Mouse (Mus musculus) MEL (cell line): ENCODE measurements around the gene Evi2a.

Source experiments
- BHLHE40 ChIP-seq: IDR thresholded peaks from 2 replicates; pipeline ENCODE4 v1.6.1; 2012; ENCODE audit warnings: low read depth, mild to moderate bottlenecking, inconsistent platforms, low read length, improper control_type of control experiment, borderline replicate concordance
- CTCF ChIP-seq, 3 experiments: IDR thresholded peaks in 2 of 3; conservative IDR thresholded peaks in 1 of 3; 2 replicates each; pipeline ENCODE4 v1.5.1; 2011 to 2012; ENCODE audit warnings: low read length in 3 of 3, low read depth in 2 of 3, mild to moderate bottlenecking in 2 of 3, improper control_type of control experiment in 1 of 3, inconsistent platforms in 1 of 3, mixed read lengths in 1 of 3, moderate library complexity in 1 of 3; ENCODE audit not compliant: control insufficient read depth in 1 of 3, insufficient read depth in 1 of 3, poor library complexity in 1 of 3, severe bottlenecking in 1 of 3
- EP300 ChIP-seq, 2 experiments: IDR thresholded peaks; 2 replicates each; pipeline ENCODE4 v1.6.1; 2011; ENCODE audit warnings: improper control_type of control experiment in 2 of 2, low read length in 2 of 2, low read depth in 1 of 2, mild to moderate bottlenecking in 1 of 2
- ETS1 ChIP-seq: IDR thresholded peaks from 2 replicates; pipeline ENCODE4 v1.6.1; 2012; ENCODE audit warnings: low read depth, mild to moderate bottlenecking, inconsistent platforms, low read length, improper control_type of control experiment, moderate library complexity
- HCFC1 ChIP-seq: IDR thresholded peaks from 2 replicates; pipeline ENCODE4 v1.6.1; 2012; ENCODE audit warnings: low read depth, mild to moderate bottlenecking, inconsistent platforms, low read length, improper control_type of control experiment, moderate library complexity
- JUND ChIP-seq: IDR thresholded peaks from 2 replicates; pipeline ENCODE4 v1.6.1; 2011; ENCODE audit warnings: low read depth, mild to moderate bottlenecking, improper control_type of control experiment, low read length
- MAFK ChIP-seq: IDR thresholded peaks from 2 replicates; pipeline ENCODE4 v1.6.1; 2011; ENCODE audit warnings: low read depth, mild to moderate bottlenecking, low read length, improper control_type of control experiment, borderline replicate concordance
- MEF2A ChIP-seq: IDR thresholded peaks from 2 replicates; pipeline ENCODE4 v1.6.1; 2014; ENCODE audit warnings: low read depth, mild to moderate bottlenecking, inconsistent platforms, low read length, improper control_type of control experiment; ENCODE audit not compliant: poor library complexity, insufficient replicate concordance, severe bottlenecking; ENCODE audit errors: extremely low read depth
- MXI1 ChIP-seq: IDR thresholded peaks from 2 replicates; pipeline ENCODE4 v1.6.1; 2011; ENCODE audit warnings: mild to moderate bottlenecking, low read depth, low read length, improper control_type of control experiment
- MYC ChIP-seq: IDR thresholded peaks from 2 replicates; pipeline ENCODE4 v1.6.1; 2011; ENCODE audit warnings: low read depth, mild to moderate bottlenecking, low read length, improper control_type of control experiment, moderate library complexity
- POLR2A ChIP-seq, 2 experiments: IDR thresholded peaks; 2 replicates each; pipeline ENCODE4 v1.6.1; 2011 to 2012; ENCODE audit warnings: low read length in 2 of 2, mild to moderate bottlenecking in 2 of 2, control low read depth in 1 of 2, improper control_type of control experiment in 1 of 2, low read depth in 1 of 2, moderate library complexity in 1 of 2; ENCODE audit not compliant: control insufficient read depth in 1 of 2, insufficient read depth in 1 of 2, poor library complexity in 1 of 2
- POLR2AphosphoS5 ChIP-seq: IDR thresholded peaks from 2 replicates; pipeline ENCODE4 v1.6.1; 2012; ENCODE audit warnings: low read depth, borderline replicate concordance, mild to moderate bottlenecking, inconsistent platforms, low read length, moderate library complexity, mixed read lengths
- USF1 ChIP-seq: IDR thresholded peaks from 2 replicates; pipeline ENCODE4 v1.6.1; 2014; ENCODE audit warnings: low read depth, mild to moderate bottlenecking, inconsistent platforms, low read length, improper control_type of control experiment, moderate library complexity
- ZKSCAN1 ChIP-seq: IDR thresholded peaks from 2 replicates; pipeline ENCODE4 v1.6.1; 2012; ENCODE audit warnings: low read depth, mild to moderate bottlenecking, inconsistent platforms, low read length, improper control_type of control experiment, moderate library complexity

- TF ChIP-seq POLR2AphosphoS5 (no peak), ZKSCAN1 (no peak), CTCF (IDR thresholded peaks at IDR 0.05 in 2 of 3, conservative IDR thresholded peaks at IDR 0.05 in 1 of 3; ENCODE audit: control insufficient read depth in 1 of 3, insufficient read depth in 1 of 3, low read depth in 2 of 3, low read length in 3 of 3, poor library complexity in 1 of 3, severe bottlenecking in 1 of 3) (no peak), MEF2A (no peak), BHLHE40 (no peak), USF1 (no peak), MAFK (no peak), MXI1 (no peak), JUND (no peak), POLR2A (IDR thresholded peaks at IDR 0.05; ENCODE audit: control insufficient read depth in 1 of 2, insufficient read depth in 1 of 2, low read depth in 1 of 2, low read length in 2 of 2, poor library complexity in 1 of 2) (no peak), EP300 (IDR thresholded peaks at IDR 0.05; ENCODE audit: low read depth in 1 of 2, low read length in 2 of 2) (no peak; a peak in 1 of 4 replicates), MYC (no peak), ETS1 (no peak), HCFC1 (no peak)
Measured at GRCm38 (mm10) chr11:79528601-79529000, 1.8 kb downstream of the Evi2a start.
